Mouse (Mus musculus) ES-E14 (cell line): ENCODE measurements around the gene Ankrd6. TPM values are rescaled to one million over a fixed set of nuclear protein-coding genes. Genes with fewer than 3 reads are reported as not detected.

Source experiments
- DNase-seq: peaks from one replicate; pipeline ENCODE4 v3.0.0-alpha.2; 2013; ENCODE audit warnings: low read depth, low spot score
- H3K27ac ChIP-seq: 2 replicates; pipeline ENCODE4 v1.5.1; 2012; ENCODE audit warnings: low read depth, mild to moderate bottlenecking, low read length, moderate library complexity, mixed read lengths; ENCODE audit not compliant: poor library complexity, insufficient read depth, severe bottlenecking
- H3K36me3 ChIP-seq: 2 replicates; pipeline ENCODE4 v1.6.1; 2012; ENCODE audit warnings: mild to moderate bottlenecking, low read length, moderate library complexity, mixed read lengths; ENCODE audit not compliant: control insufficient read depth, poor library complexity, insufficient read depth, severe bottlenecking
- H3K4me1 ChIP-seq, 2 experiments: fragments of 150-350 bp in 1 of 2; sonication (generic) in 1 of 2; 2 replicates each; pipeline ENCODE4 v1.6.1; 2012; ENCODE audit warnings: low read length in 2 of 2, mild to moderate bottlenecking in 1 of 2, mixed read lengths in 1 of 2; ENCODE audit not compliant: control insufficient read depth in 2 of 2, insufficient read depth in 2 of 2, poor library complexity in 1 of 2
- H3K4me3 ChIP-seq, 2 experiments: fragments of 150-350 bp in 1 of 2; sonication (generic) in 1 of 2; 2 replicates each; pipeline ENCODE4 v1.5.1; 2012; ENCODE audit warnings: low read length in 2 of 2, low read depth in 1 of 2, mild to moderate bottlenecking in 1 of 2, mixed read lengths in 1 of 2; ENCODE audit not compliant: insufficient read depth in 1 of 2, poor library complexity in 1 of 2, severe bottlenecking in 1 of 2
- H3K9ac ChIP-seq: 2 replicates; pipeline ENCODE4 v1.6.1; 2012; ENCODE audit warnings: low read depth, mild to moderate bottlenecking, low read length, mixed read lengths; ENCODE audit not compliant: poor library complexity, insufficient read depth, severe bottlenecking
- H3K9me3 ChIP-seq: fragments of 150-350 bp; sonication (generic); 2 replicates; pipeline ENCODE4 v1.6.1; 2012; ENCODE audit warnings: low read depth, mild to moderate bottlenecking, low read length; ENCODE audit not compliant: control insufficient read depth, insufficient read depth
- CHD2 ChIP-seq: IDR thresholded peaks from 2 replicates; pipeline ENCODE4 v1.6.1; 2014; ENCODE audit warnings: mild to moderate bottlenecking, low read depth, low read length, inconsistent platforms
- HCFC1 ChIP-seq: IDR thresholded peaks from 2 replicates; pipeline ENCODE4 v1.6.1; 2012; ENCODE audit warnings: low read length, inconsistent platforms, borderline replicate concordance; ENCODE audit not compliant: insufficient read depth
- MAFK ChIP-seq: IDR thresholded peaks from 2 replicates; pipeline ENCODE4 v1.6.1; 2014; ENCODE audit warnings: mild to moderate bottlenecking, low read depth, low read length, inconsistent platforms; ENCODE audit not compliant: insufficient read depth
- ZC3H11A ChIP-seq: IDR thresholded peaks from 2 replicates; pipeline ENCODE4 v1.6.1; 2012; ENCODE audit warnings: low read depth, mild to moderate bottlenecking, inconsistent platforms, low read length, borderline replicate concordance
- ZNF384 ChIP-seq: IDR thresholded peaks from 2 replicates; pipeline ENCODE4 v1.6.1; 2012; ENCODE audit warnings: low read depth, low read length, inconsistent platforms
- in situ Hi-C, 2 experiments: fragments of 600-800 bp; cut with MboI; formaldehyde crosslinking; loops; one replicate each; pipeline ENCODE4 v1.15.1; 2025; ENCODE audit warnings: low sequenced_read_pairs in 2 of 2, inconsistent platforms in 1 of 2; ENCODE audit not compliant: unreplicated experiment in 2 of 2
- total RNA-seq: library from RNA; depleted of rRNA; stranded (reverse); fragments of 300-350 nt; gene quantifications from 2 replicates; pipeline ENCODE4 v1.2.3, GENCODE M21; 2012

Gene Ankrd6
- total RNA-seq, 1 experiment, result 7.8 TPM

GRCm38 (mm10) chr4:32886479-32886878 is 64.2 kb downstream of the Ankrd6 start:
- Histone ChIP-seq H3K36me3 (no peaks in the 10 kb centered on the region), H3K27ac (no peak overlapping the region), H3K4me3 (no peak overlapping the region), H3K4me1 (peaks cover 0 to 5% of the 10 kb centered on the region in 2 experiments; a peak in 2 of 4 replicates), H3K9ac (no peak overlapping the region), H3K9me3 (no peaks in the 10 kb centered on the region)
- DNase-seq, result no peak
- in situ Hi-C loops, result no loop called here
- TF ChIP-seq ZNF384 (no peak), MAFK (no peak)

- H3K9ac ChIP-seq, result no peak overlapping the region
- TF ChIP-seq ZC3H11A (no peak), MAFK (no peak), HCFC1 (no peak), ZNF384 (no peak), CHD2 (no peak)
- in situ Hi-C loops, result no loop called here
- no peaks in the 10 kb centered on the region for H3K9me3 ChIP-seq
- no peak overlapping the region for H3K4me3 ChIP-seq
- H3K4me1 ChIP-seq, result peaks cover 0 to 2% of the 10 kb centered on the region in 2 experiments; a peak in 1 of 4 replicates
- no peaks in the 10 kb centered on the region for H3K36me3 ChIP-seq
- H3K27ac ChIP-seq, result no peak overlapping the region
- DNase-seq, result no peak
Measured at GRCm38 (mm10) chr4:32884599-32884998, 66.0 kb downstream of the Ankrd6 start.

- Histone ChIP-seq H3K36me3 (no peaks in the 10 kb centered on the region), H3K9ac (no peak overlapping the region), H3K9me3 (no peaks in the 10 kb centered on the region), H3K4me3 (no peak overlapping the region), H3K27ac (no peak overlapping the region), H3K4me1 (no peaks in the 10 kb centered on the region)
- DNase-seq, result no peak
- in situ Hi-C loops, result no loop called here
- TF ChIP-seq ZC3H11A, result no peak
- TF ChIP-seq CHD2, result no peak
- TF ChIP-seq HCFC1, result no peak
- no peak for TF ChIP-seq MAFK
- TF ChIP-seq ZNF384, result no peak
Measured at GRCm38 (mm10) chr4:32881001-32881400, 69.6 kb downstream of the Ankrd6 start.

- H3K36me3 ChIP-seq, result no peaks in the 10 kb centered on the region
- H3K9ac ChIP-seq, result no peak overlapping the region
- peaks cover 0 to 9% of the 10 kb centered on the region in 2 experiments; a peak in 2 of 4 replicates for H3K4me1 ChIP-seq
- H3K27ac ChIP-seq, result no peak overlapping the region
- TF ChIP-seq MAFK (no peak), ZNF384 (no peak), CHD2 (no peak), HCFC1 (no peak), ZC3H11A (no peak)
- no peak overlapping the region for H3K4me3 ChIP-seq
- in situ Hi-C loops, result no loop called here
- no peaks in the 10 kb centered on the region for H3K9me3 ChIP-seq
- DNase-seq, result no peak
Measured at GRCm38 (mm10) chr4:32874669-32875068, 76.0 kb downstream of the Ankrd6 start.

GRCm38 (mm10) chr4:32872189-32872749 is 78.4 kb downstream of the Ankrd6 start:
- H3K36me3 ChIP-seq, result no peaks in the 10 kb centered on the region
- H3K4me1 ChIP-seq, result peaks cover 0 to 9% of the 10 kb centered on the region in 2 experiments; a peak in 2 of 4 replicates
- H3K9me3 ChIP-seq, result no peaks in the 10 kb centered on the region
- H3K27ac ChIP-seq, result no peak overlapping the region
- H3K4me3 ChIP-seq, result no peak overlapping the region
- DNase-seq, result no peak
- no peak overlapping the region for H3K9ac ChIP-seq
- TF ChIP-seq MAFK (no peak), ZC3H11A (no peak), HCFC1 (no peak), ZNF384 (no peak), CHD2 (no peak)
- in situ Hi-C loops, result no loop called here
